8 mouse cellular contexts compared by ENCODE assay signal in the genomic region with DNA sequence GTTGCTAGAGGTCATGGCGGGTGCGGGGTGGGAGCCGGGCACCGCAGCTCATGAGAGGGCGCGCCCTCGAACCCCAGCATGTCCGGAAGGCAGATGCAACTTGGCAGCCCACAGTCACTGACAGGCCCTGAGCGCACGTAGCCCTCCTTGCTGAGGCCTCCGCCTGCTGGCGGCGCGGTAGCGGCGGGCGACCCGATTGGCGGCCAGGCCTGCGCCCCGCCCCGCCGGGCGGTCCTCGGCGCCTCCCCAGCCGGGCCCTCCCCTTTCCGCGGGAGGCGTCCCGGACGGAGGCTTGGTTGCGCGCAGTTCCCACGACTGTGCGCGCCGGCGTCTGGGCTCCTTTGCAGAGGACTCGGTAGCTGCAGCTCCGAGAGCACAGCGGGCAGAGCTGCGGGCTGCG.
DNase-seq lines count a peak whose midpoint lies in the region; ATAC-seq and TF ChIP-seq lines count a peak whose summit lies in the region.
"Not testable (repeated sequence)": the region's sequence is repeated elsewhere in the genome, so short reads cannot be mapped to it uniquely, and the experiment has no call there.

No protein-coding gene starts in this region.

- H3K27ac ChIP-seq in hindbrain, embryonic 10.5 days: peak overlapping the region; percentile 87
- not testable (repeated sequence) for H3K27ac ChIP-seq in layer of hippocampus, adult 2 months; liver, embryonic 15.5 days (replicated peaks); stomach, postnatal 0 days (replicated peaks)

- not testable (repeated sequence) for H3K36me3 ChIP-seq in hindbrain, embryonic 10.5 days; liver, embryonic 15.5 days (replicated peaks); stomach, postnatal 0 days (ENCODE audit: control insufficient read depth, insufficient read depth, low read length)

- ATAC-seq in liver, embryonic 15.5 days (ENCODE audit: insufficient read depth): not testable (repeated sequence)
- peak; percentile 81; the same call in 1 of the 2 replicates for ATAC-seq in stomach, postnatal 0 days (ENCODE audit: low FRiP score, low TSS enrichment)

- peak overlapping the region; percentile 63 for H3K4me3 ChIP-seq in hindbrain, embryonic 10.5 days
- H3K4me3 ChIP-seq in layer of hippocampus, adult 2 months: not testable (repeated sequence)
- peak overlapping the region; percentile 43 for H3K4me3 ChIP-seq in liver, embryonic 15.5 days (replicated peaks)
- H3K4me3 ChIP-seq in stomach, postnatal 0 days (ENCODE audit: low read depth, low read length): peak overlapping the region; percentile 41

- H3K9me3 ChIP-seq in hindbrain, embryonic 10.5 days: peaks cover 11% of the 10 kb centered on the region
- not testable (repeated sequence) for H3K9me3 ChIP-seq in liver, embryonic 15.5 days (replicated peaks); stomach, postnatal 0 days (ENCODE audit: control insufficient read depth, low read length)

- H3K9ac ChIP-seq in liver, embryonic 15.5 days; stomach, postnatal 0 days (ENCODE audit: low read length): not testable (repeated sequence)

- H3K27me3 ChIP-seq in hindbrain, embryonic 10.5 days (ENCODE audit: insufficient read depth, poor library complexity, severe bottlenecking); liver, embryonic 15.5 days; stomach, postnatal 0 days (ENCODE audit: control insufficient read depth, insufficient read depth, low read length): not testable (repeated sequence)

- WGBS in hindbrain, embryonic 10.5 days: under 1% methylated on average over 44 of the region's 44 CpGs
- WGBS in liver, embryonic 15.5 days (ENCODE audit: insufficient replicate concordance): 2% methylated on average over 34 of the region's 44 CpGs
- 5% methylated on average over 21 of the region's 44 CpGs for WGBS in stomach, postnatal 0 days

- TF ChIP-seq EP300 in stomach, postnatal 0 days (optimal IDR thresholded peaks at IDR 0.05): not testable (repeated sequence)

- H3K4me2 ChIP-seq in liver, embryonic 15.5 days: peak overlapping the region; percentile 56
- H3K4me2 ChIP-seq in stomach, postnatal 0 days (replicated peaks; ENCODE audit: low read depth): peak overlapping the region; percentile 60

- DNase-seq in Muller cell, postnatal 12 days (ENCODE audit: inconsistent ontology term): peak; percentile 80
- peak; percentile 84 for DNase-seq in embryo, embryonic 10.5 days (ENCODE audit: low spot score)
- peak; percentile 1 for DNase-seq in frontal cortex, postnatal 36 days (ENCODE audit: low spot score in 2 of 2)
- DNase-seq in hindbrain, embryonic 10.5 days (ENCODE audit: low spot score): peak; percentile 83
- peak; percentile 5 to 8 for DNase-seq in layer of hippocampus, adult 2 months (ENCODE audit: low spot score in 2 of 2)
- DNase-seq in neural tube, embryonic 10.5 days (ENCODE audit: extremely low spot score, low spot score): peak; percentile 81
- DNase-seq in stomach, postnatal 0 days (ENCODE audit: low spot score): peak; percentile 64

- H3K4me1 ChIP-seq in hindbrain, embryonic 10.5 days (replicated peaks); liver, embryonic 15.5 days (replicated peaks); stomach, postnatal 0 days (replicated peaks; ENCODE audit: control insufficient read depth, insufficient read depth): not testable (repeated sequence)

- TF ChIP-seq CTCF in layer of hippocampus, adult 2 months (conservative IDR thresholded peaks at IDR 0.05): 0 out of 2 replicates have a peak, but pooled peaks have one; percentile 2
- TF ChIP-seq CTCF in stomach, postnatal 0 days (IDR thresholded peaks at IDR 0.05; ENCODE audit: low read depth): not testable (repeated sequence)

Comparison
In these comparisons a context has a peak if more than half of its experiments do, and no peak if none do; other contexts are left out.
1. DNase-seq: peak in every context shown above with its lines; median percentile 84 in embryo, embryonic 10.5 days; 83 in hindbrain, embryonic 10.5 days; 81 in neural tube, embryonic 10.5 days; 80 in Muller cell, postnatal 12 days; 64 in stomach, postnatal 0 days; 6 in layer of hippocampus, adult 2 months; 1 in frontal cortex, postnatal 36 days.